Mouse (Mus musculus): ENCODE measurements around the gene Zfp526.

DNA sequence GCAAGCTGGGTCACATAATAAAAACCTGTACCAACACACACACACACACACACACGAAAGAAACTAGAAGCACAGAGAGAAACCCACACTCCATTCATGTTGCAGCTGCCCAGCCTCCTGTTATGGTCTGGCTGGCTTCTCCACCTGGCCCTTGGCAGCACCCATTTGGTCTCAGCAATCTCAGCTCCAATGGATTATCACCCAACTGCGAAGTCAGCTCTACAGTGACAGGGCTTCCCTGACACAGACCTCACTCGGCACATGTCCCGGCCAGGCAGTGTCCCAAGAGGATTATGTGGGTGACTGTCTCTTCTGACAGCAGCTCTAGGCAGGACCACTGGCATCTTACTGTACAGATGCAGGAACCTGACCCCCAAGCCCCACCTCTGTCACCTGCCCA lies 10.7 kb upstream of the Zfp526 start:
- TF ChIP-seq CTCF (IDR thresholded peaks at IDR 0.05; ENCODE audit: extremely low read depth, insufficient read length, insufficient replicate concordance, low read depth, low read length) (no peak), POLR2A (IDR thresholded peaks at IDR 0.05; ENCODE audit: low read depth, low read length) (no peak)

Data from small intestine, adult 2 months (tissue).